Mouse (Mus musculus): ENCODE measurements around the gene Sh3pxd2a.

The Sh3pxd2a gene

DNA sequence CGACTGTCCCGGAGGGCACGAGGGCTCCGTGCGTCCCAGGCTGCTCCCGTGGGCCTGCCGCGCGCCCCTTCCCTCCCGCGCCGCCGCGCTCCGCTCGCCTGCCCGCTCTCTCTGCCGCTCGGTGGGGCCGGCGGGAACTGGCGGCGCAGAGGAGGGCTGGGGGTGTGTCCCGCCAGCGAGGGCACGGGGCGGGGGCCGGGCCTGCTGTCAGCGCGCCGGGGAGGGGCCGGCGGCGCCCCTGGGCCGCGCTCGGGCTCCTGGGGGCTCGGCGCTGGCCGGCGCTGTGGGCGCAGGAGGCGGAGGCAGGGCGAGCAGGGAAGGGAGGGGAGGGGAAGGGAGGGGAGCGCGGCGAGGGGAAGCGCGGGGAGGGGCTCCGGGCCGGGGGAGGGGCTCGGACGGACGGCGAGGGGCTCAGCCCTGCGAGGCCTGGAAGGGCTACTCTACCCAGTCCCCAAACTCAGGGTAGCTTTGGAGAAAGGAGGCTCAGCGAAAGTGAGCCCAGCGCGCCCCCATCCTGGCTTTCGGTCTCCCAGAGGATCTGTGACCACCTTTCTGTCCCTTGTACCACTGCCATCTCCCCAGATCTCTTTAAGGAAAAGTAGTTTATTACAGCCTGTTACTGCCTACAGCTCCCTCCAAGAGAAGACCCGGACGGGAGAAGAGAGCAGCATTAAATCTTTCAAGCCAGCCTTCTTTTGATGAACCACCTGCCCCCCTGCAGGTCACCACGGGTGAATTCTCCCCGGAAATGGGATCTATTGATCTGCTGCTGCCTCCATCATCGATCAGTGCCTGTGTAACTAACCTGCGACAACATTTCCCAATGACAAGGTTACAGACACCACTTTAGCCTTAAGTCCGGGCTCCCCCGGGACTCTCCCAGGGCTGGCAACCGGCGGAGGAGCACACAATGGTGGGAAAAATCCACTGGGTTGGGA is at the start of gene Sh3pxd2a:
Sh3pxd2a (minus strand) TSS at position 98 of the 938 bp plus-strand sequence.
- peak in 1 of 2 experiments; percentile 60 for DNase-seq (ENCODE audit: low spot score in 2 of 2)

DNA sequence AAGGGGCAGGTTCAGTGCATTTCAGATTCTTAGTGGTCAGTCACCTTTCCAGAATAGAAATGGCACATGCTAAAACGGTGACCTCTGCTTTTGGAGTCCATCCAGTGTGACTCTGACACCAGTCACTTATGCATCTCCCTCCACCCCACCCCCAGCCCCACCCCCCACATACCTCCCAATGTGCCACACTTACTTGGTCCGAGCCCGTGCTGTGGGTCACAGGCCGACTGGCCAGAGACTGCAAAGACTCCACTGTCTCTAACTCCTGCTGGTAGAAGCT is 49.4 kb upstream of the Sh3pxd2a start:
- DNase-seq (ENCODE audit: low spot score in 2 of 2), result no peak

DNA sequence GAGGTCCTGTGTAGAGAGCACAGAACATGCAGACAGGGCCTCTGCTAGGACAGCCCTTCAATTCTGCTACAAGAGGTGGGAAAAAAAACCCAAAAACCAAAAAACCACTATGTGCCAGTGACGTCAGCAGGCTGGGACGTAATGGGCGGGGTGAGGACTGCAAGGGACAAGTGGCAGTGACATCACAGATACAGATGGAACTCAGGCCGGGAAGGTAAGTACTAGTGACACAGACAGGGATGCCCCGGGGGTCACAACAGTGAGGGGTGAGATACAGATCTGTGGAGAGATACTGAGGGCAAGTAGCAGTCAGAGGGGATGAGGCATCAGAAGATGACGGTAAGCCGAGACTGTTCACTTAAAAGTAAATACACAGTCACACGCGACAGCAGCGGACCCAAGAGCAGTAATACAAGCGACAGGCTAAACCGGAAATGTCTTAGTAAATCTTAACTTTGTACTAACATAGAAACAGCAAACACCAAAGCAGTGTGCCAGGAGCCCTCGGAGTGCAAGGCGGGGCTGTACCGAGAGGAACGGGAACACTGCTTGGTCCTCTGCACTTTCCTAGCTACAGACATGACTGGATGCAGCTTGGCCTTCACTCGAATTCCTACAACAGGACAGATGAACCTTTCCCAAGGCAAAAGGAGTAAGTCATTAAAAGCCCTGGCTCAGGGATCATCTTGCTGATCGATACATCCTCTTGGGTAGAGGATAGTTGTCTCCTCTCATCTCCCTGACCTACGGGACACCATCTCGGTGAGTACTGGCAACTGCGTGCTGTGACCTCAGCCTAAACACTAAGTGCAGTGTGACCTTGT is 48.8 kb upstream of the Sh3pxd2a start:
- DNase-seq (ENCODE audit: low spot score in 2 of 2), result no peak

DNA sequence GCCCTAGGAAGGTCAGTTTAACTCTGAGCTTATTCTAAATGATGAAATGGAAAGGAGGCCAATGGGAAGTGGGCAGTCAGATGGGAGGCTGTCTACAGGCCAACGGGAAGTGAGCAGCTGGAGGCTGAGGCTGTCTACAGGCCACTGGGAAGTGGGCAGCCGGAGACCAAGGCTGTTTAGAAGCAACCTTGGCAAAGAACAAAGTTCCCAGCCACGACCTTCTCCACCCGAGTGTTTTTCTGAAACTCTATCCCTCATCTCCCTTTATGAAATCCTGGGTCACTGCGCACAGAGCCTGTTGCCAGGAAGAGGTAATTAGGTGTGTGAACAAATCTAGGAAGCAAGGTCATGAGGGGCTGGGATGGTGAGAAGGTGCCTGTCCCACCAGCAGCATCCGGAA is 47.8 kb upstream of the Sh3pxd2a start:
- no peak for DNase-seq (ENCODE audit: low spot score in 2 of 2)

DNA sequence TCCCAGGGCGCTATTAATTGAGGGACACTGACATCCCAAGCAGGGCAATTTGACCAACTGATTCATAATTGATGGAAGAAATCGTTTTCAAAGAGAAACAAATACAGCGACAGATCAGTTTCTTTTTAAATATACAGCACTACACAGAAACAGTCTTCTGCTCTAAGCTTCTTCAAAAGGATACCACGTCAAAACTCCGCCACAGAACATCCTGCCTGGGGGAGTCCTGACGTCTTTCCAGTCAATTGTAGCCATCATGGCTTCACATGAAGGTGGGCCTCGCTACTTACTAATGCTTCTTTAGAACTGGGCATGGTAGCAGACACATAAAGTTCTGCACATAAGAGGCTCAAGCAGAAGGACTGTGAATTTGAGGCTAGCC is 47.1 kb upstream of the Sh3pxd2a start:
- DNase-seq (ENCODE audit: low spot score in 2 of 2), result no peak

DNA sequence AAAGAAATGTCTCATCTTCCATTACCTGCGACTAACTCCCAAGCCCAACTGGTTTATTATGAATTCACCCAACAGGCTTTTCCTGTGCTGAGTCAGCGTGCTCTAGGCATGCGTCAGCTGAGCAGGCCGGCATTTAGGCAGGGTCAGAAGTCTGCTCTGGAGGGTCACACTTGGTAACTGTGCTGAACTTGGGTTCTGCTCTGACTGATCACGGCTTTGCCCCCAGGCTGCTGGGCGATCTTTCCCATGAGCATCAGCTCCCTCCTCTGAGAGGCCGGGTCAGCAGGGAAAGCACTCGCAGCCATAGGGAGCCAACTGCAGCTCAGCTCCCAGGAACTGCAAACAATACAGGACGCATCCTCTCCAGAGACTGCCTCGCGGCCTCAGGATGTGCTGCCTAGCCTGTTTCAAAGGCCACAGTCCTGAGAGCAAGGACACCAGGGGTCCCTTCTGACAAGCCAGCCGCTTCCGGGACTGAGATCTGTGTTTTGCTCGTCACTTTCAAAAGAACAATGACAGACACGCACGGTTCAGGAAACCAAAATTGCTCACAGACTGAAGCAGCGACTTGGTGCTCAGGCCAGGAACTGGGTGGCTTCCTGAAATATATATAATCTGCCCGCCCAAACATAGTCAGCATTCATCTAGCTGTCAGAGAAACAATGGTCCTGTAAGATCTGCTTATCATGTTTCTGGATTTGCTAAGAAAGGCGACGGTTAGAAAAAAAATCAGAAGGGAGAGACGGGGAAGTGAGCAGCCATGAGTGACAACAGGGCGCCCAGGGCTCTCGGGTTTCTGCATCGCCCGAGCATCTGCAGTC is 46.5 kb upstream of the Sh3pxd2a start:
- DNase-seq (ENCODE audit: low spot score in 2 of 2), result no peak

DNA sequence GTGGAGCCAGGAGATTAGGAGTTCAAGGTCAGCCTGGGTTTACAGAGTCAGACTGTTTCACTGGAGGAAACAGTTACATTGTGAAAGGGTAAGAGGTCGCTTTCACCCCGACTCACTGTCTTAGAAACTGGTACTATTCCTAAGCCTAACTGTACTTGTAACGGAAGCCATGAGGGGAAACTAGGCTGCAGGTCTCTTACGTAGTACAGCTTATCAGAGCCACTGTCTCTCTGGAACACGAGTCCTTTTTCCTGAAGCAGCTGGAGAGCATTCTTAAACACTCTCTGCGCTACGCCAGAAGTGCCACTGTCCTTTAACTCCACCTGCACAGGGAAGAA is 45.9 kb upstream of the Sh3pxd2a start:
- no peak for DNase-seq (ENCODE audit: low spot score in 2 of 2)

DNA sequence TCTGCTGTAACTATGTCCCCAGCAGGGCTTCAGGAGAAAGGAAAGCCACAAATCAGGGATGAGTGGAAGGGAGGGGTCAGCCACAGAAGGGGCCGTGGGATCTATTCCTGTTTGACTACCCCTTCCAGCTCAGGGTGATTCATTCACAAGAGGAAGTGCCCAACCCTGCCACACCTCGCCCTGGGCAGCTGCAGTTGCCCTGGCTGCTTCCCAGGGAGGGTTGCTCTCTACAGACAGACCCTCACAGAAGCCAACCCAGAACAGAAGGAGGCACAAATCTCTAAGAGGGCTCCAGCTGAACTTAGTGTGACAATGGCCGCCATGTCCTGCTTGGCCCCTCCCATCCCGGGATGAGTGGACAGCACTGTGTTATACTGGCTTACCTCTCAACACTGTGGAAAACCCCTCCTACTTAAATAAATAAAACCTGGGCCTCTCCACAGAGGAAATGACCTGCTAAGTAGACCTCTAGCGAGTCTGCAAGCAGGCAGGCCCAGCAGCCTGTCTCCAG is 44.6 kb upstream of the Sh3pxd2a start:
- no peak for DNase-seq (ENCODE audit: low spot score in 2 of 2)

DNA sequence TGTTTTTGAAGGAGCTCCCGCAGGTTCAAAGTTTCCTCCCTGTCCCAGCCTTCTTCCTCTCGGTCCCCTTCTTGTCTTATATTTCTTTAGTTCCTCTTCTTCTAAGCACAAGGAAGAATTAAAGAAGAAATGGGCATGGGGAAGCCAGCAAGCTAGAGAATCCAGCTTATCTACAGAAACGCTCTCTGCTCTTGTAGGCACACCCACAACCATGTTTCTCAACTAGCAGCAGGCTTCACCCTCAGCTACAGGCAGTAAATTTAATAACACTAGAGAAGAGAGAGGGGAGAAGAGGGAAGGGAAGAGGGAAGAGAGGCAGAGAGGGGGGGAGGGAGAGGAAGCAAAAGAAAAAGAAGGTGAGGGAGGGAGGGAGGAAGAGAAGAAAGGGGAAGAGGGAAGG is 44.0 kb upstream of the Sh3pxd2a start:
- DNase-seq (ENCODE audit: low spot score in 2 of 2), result no peak

DNA sequence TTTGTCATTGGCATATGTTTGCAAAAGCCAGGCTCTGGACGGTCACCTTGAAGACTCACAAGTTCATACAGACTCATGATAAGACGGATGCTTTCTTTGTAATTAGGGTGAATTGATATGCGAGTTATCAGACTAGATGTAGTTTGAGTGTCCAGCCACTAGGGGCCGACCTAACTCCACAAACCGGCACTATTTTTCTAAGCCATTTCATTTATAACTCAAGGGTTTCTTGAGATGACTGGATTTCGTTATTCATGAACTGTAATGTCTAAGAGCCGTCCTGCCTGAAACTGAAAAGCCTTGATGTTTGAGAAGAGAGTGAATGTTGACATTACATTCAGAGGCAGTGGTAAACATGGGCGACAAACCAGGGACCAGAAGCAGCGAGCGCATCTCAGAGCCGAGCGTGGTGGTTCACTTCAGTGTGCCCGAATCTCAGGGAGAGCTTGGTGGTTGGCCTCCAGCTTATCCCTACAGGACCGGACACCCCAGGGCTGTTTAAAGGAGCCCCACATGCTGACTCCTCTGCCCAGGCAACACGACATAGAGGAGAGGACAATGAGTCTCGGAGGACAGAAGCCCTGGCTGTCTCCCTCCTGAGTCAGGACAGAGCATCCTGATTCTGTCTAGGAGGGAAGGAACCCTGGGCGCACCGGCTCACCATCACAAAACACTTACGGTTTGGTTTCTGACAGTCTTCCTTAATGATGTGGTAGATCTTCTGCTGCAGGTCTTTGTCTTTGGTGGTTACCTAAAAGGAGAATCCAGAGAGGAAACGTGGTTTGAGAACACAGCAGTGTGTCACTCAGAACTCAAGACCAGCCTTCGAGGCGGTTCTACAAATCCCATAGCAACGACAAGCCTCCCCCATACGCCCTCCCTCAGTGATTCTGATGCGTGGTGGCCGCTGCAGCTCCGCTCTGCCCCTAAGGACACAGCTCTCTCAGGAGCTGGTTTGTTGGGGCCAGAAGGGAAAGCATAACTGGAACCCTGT is 43.2 kb upstream of the Sh3pxd2a start:
- no peak for DNase-seq (ENCODE audit: low spot score in 2 of 2)

DNA sequence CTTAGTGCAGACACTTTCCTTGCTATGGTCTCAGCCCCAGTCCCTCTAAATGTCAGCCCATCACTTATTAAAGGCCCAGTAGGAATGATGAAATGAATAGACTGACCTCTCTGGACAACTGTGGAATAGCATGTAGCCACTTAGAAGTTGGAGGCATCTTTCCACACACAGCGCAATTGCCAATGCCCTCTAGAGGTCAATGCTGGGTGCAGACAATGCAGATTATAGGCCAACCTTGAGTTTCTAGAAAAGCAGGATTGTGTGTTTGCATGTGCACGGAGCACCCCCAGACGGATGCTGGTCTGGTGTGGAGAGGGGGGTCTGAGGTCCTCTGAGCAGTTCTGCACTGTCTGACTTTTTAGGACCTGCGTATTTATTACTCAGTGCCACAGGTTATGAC is 39.4 kb upstream of the Sh3pxd2a start:
- no peak for DNase-seq (ENCODE audit: low spot score in 2 of 2)

DNA sequence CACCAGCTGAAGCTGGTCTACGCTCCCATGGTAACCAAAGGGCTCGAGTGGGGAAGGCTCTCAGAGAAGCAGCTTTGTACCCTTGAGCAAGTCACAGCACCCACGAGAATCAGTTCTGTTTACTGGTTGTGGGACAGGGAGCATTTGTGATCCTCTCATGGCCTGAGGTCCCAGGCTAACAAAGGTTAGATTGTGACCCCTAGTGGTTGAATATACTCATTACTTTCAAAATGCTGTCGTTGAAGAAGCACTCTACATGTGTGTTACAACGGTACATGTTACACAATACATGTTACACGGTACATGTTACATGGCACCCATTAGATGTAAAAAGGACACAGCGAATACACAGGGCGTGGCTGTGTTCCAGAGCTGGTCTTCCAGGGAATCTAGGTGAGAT is 38.4 kb upstream of the Sh3pxd2a start:
- no peak for DNase-seq (ENCODE audit: low spot score in 2 of 2)

DNA sequence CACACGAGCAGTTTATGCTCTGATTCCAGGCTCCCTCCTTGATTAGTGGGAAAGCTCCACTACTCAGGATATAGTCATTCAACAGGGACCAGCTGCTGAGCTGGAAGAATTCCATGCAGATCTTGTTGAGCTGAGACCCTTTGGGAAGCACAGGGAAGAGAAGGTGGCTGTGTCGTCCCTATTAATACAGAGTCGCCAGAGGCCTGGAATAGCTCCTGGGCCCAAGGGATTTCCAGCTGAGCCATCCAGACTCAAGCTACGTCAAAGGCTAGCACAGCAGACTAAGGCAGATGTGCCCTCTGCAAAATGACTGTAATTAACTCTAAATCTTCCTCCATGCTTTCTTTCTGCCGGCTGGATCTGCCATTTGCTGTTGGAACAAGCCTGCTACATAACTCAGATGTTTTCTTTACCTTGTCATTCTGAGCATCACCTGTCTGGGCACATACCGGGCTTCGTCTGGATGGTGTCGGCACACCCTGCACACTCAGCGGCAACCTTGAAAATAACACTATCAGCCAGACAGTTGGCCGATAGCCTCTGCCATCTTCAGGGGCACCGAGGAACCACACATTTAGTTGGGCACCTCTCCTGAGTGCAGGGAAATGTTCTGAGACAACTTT is 36.3 kb upstream of the Sh3pxd2a start:
- DNase-seq (ENCODE audit: low spot score in 2 of 2), result no peak

DNA sequence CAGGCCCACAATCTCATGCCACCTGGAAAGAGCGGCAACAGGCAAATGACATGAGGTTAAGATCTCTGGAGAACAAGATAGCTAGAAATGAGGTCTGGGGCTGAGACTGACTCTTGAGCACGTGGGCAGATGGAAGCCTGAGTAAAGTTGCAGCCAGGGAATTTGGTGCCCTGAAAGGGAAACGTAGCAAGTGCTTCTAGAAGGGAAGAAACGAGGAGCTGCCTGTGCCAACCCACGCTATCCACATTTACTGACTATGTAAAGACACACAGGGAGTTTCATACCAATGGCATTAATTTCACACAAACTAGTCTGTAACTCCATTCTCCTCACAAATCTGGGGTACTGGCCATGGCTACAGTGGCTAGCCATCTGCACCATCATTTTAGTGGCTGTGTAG is 35.6 kb upstream of the Sh3pxd2a start:
- DNase-seq (ENCODE audit: low spot score in 2 of 2), result no peak

DNA sequence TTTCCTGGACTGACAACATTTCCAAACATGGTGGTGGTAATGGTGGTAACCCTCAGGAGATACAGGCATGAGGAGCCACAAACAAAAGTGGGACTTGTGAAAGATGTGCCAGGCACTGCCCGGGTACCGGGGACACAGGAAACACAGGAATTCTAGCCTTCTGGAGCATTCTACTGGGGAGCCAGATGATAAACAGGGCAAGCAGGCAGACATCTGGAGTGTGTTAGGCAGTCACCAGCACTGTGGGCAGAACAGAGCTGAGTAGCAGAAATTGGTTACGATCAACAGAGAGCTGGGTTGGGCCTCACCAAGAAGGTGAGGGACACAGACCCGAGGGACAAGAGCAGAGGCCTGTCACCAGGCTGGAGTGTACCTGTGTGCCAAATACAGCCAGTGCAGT is 34.7 kb upstream of the Sh3pxd2a start:
- no peak for DNase-seq (ENCODE audit: low spot score in 2 of 2)

DNA sequence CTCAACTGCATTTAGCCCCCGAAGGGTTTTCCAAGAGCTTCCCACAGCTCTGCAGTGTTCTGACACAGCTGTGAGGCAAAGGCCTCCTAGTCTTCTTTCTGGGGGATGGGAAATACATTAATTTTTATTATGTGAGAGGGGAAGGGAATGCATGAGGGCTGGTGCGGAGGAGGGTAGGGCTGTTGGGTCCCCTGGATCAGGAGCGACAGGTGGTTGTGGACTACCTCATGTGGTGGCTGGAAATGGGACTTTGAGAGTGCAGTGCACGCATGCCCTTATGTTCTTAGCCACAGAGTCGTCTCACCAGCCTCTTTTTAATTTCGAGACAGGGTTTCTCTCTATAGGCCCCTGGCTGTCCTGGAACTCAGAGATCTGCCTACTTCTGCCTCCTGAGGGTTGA is 33.5 kb upstream of the Sh3pxd2a start:
- no peak for DNase-seq (ENCODE audit: low spot score in 2 of 2)

DNA sequence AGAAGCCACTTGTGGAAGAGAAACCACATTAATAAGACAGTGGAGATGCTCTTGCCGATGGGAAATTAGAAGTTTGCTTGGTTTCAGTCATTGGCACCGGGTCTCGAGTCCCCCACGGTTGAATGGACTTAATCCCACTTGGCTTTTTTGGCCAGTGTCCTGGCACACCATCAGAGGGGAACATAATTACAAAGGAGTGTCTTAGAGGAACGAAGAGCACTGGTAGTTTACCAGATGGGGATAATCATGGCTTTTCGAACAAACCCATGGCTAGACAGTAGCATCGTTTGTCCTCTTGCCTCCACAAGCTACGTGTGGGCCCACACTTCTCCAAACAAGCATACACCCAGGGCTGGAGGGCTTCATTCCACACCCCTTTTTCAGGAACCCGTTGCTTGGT is 33.1 kb upstream of the Sh3pxd2a start:
- DNase-seq (ENCODE audit: low spot score in 2 of 2), result no peak

DNA sequence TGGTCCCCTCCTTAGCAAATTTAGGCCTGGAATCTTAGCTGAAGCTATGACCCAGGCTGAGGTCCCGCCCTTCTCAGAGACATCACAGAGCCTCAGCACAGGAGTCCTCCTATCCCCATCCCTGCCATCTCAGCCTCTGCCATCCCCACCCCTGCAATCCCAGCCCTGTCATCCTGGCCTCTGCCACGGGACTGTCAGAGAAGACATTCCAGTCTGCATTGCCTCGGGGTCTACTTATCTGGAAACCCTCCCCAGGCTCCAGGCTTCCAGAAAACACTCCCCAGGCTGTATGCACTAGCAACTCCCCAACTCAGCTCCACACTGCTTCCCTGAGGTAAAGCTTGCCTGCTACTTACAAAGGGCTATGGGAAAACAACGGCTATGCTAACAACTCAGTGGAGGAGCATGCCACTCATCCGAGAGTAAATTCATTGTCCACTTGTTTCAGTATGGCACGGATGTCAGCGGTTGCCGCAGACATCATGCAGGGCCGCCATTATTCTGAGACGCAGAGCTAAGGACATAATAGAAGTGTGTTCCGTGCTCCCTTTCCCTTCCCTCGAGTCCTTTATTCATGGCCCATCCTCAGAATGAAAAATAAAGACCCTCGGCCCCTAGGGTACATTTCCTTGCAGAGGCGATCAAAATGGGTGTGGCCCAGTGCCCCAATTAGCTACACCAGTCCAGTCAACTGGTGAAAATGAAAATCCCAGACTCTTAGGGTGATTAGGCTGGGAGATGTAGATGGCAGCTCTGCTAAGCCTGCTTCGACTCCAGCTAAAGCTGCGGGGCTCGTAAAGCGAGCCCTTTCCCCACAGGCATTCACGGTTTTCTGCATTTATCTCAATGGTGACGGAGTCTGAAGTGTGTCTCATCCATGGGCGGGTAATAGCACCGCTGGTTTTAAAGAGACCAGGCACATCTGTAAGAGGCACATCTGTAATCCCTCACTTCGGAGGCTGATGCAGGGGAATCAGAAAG is 29.1 kb upstream of the Sh3pxd2a start:
- DNase-seq (ENCODE audit: low spot score in 2 of 2), result no peak

DNA sequence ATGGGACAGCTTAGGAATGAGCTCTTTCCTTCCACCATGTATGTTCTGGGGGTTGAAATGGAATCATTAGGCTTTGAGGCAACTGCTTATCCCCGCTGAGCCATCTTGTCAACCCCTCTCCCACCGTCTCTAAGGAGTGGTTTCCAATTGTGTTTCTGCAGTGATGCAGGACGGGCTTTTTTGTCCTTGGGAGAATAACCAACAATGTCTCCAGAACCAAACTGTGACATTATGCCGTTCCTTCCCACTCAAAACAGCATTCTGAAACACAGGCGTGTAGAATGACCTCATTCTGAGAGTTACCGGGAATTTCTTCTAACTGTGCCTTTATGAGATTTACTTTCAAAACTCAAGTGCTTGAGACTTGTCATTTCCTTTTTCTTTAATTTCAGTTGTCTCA is 28.2 kb upstream of the Sh3pxd2a start:
- no peak for DNase-seq (ENCODE audit: low spot score in 2 of 2)
